Mouse (Mus musculus) hindbrain, embryonic 12.5 days (tissue): ENCODE results near the gene Ptpre. TPM values are rescaled to one million over a fixed set of nuclear protein-coding genes. Genes with fewer than 3 reads are reported as not detected.
"Not testable (repeated sequence)": the region's sequence is repeated elsewhere in the genome, so short reads cannot be mapped to it uniquely, and the experiment has no call there.

Experiments used
- ATAC-seq: fragments of 200-750 bp; cut with Nextera tagmentation; 2 replicates; pipeline ENCODE4 v1.8.0; 2017; ENCODE audit warnings: moderate TSS enrichment; ENCODE audit not compliant: low FRiP score
- H3K27ac ChIP-seq: fragments of 300-500 bp; sonication (generic); 2 replicates; pipeline ENCODE4 v1.5.1; 2016; ENCODE audit warnings: mild to moderate bottlenecking
- H3K27me3 ChIP-seq: fragments of 300-500 bp; sonication (generic); 2 replicates; pipeline ENCODE4 v1.6.1; 2016; ENCODE audit warnings: mild to moderate bottlenecking
- H3K36me3 ChIP-seq: fragments of 300-500 bp; sonication (generic); 2 replicates; pipeline ENCODE4 v1.6.1; 2016; ENCODE audit warnings: mild to moderate bottlenecking
- H3K4me1 ChIP-seq: fragments of 300-500 bp; sonication (generic); 2 replicates; pipeline ENCODE4 v1.6.1; 2016
- H3K4me2 ChIP-seq: fragments of 300-500 bp; sonication (generic); replicated peaks from 2 replicates; pipeline ENCODE4 v1.6.1; 2016; ENCODE audit warnings: mild to moderate bottlenecking
- H3K4me3 ChIP-seq: fragments of 300-500 bp; sonication (generic); 2 replicates; pipeline ENCODE4 v1.5.1; 2016; ENCODE audit warnings: mild to moderate bottlenecking
- H3K9ac ChIP-seq: fragments of 300-500 bp; sonication (generic); 2 replicates; pipeline ENCODE4 v1.6.1; 2016; ENCODE audit warnings: mild to moderate bottlenecking, moderate library complexity
- H3K9me3 ChIP-seq: fragments of 300-500 bp; sonication (generic); replicated peaks from 2 replicates; pipeline ENCODE4 v1.6.1; 2016; ENCODE audit warnings: mild to moderate bottlenecking
- WGBS: fragments of 180-500 bp; shearing (Covaris S2); methylation state at CpG from one replicate; pipeline ENCODE4 v1.1.7; 2016; 5-methylcytosine and 5-hydroxymethylcytosine counted together
- polyA plus RNA-seq: library from polyadenylated mRNA; unstranded; fragments of >200 nt; fragmentation: Nextera tagmentation; extraction: Ambion mirVana; gene quantifications from 2 replicates; pipeline ENCODE4 v1.2.1, GENCODE M21; 2016

Gene Ptpre
- polyA plus RNA-seq, 1 experiment from 2014 or later, result 2.5 TPM

DNA sequence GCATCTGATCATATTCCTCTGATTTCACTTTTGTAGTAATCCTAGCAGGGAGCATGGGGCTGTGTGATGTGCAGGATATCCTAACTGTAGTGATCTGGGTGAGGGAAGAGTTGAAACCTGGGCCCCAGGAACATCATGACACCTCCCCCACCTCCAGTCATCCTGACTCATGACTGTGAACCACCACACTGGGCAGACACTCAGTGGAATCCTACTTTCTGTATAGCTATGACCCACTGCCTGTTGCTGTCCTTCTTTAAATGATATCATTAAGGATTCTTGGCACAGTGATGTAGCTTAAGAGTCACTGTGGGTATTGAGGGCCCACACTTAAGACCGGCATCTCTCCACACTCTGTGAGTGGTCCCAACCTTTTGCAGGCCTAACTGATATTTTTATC, 30.3 kb downstream of the Ptpre start:
- Histone ChIP-seq H3K4me2 (no peak overlapping the region), H3K4me1 (peaks cover 3% of the 10 kb centered on the region; the same call in 1 of the 2 replicates), H3K9me3 (no peaks in the 10 kb centered on the region), H3K9ac (no peak overlapping the region), H3K27ac (no peak overlapping the region), H3K36me3 (no peaks in the 10 kb centered on the region), H3K4me3 (no peak overlapping the region), H3K27me3 (no peaks in the 10 kb centered on the region)
- WGBS, result 84% methylated on average over 1 of the region's 1 CpGs
- no peak for ATAC-seq

DNA sequence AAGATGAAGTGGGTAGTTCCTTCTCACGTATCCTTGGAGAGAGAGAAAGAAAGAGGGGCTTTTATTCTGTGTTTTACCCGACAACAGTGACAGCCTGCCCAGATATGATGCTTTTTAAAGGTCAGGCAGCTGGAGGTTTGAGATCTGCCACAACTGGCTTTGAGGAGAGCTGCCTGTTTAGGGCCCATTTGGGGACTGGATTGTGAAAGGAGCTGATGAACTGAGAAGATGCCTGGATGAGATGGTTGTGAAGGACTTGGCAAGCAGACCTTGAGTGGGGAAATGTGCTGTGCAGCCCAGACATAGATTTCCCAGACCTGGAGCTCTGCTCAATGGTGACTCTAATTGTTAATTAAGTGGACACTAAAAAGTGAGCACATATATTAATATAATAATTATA, 31.3 kb downstream of the Ptpre start:
- Histone ChIP-seq H3K4me1 (peaks cover 3% of the 10 kb centered on the region; the same call in 1 of the 2 replicates), H3K27ac (no peak overlapping the region), H3K9me3 (no peaks in the 10 kb centered on the region), H3K4me3 (no peak overlapping the region), H3K36me3 (no peaks in the 10 kb centered on the region), H3K27me3 (no peaks in the 10 kb centered on the region), H3K4me2 (no peak overlapping the region), H3K9ac (no peak overlapping the region)
- WGBS, result 61% methylated on average over 2 of the region's 2 CpGs
- no peak for ATAC-seq

DNA sequence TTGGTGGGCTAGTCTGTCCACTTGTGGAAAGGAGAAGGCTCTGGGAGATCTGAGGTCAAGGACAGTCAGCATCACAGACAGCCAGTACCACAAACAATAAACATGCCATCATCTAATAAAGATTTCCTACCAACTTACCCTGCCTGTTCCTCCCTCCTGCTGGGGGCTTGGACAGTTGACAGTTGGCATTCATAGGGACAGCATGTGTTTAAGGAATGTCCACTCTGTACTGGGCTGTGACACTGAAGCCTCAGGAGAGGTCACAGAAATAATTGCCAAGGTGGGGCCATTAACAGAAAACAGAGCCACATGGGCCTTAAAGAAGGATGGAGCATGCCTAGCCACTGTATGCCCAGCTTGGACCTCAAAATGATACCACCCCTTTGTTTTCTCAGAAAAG, 34.1 kb downstream of the Ptpre start:
- Histone ChIP-seq H3K4me1 (no peaks in the 10 kb centered on the region), H3K9me3 (no peaks in the 10 kb centered on the region), H3K27ac (no peak overlapping the region), H3K4me2 (no peak overlapping the region), H3K27me3 (no peaks in the 10 kb centered on the region), H3K36me3 (no peaks in the 10 kb centered on the region), H3K9ac (no peak overlapping the region), H3K4me3 (no peak overlapping the region)
- no peak for ATAC-seq

DNA sequence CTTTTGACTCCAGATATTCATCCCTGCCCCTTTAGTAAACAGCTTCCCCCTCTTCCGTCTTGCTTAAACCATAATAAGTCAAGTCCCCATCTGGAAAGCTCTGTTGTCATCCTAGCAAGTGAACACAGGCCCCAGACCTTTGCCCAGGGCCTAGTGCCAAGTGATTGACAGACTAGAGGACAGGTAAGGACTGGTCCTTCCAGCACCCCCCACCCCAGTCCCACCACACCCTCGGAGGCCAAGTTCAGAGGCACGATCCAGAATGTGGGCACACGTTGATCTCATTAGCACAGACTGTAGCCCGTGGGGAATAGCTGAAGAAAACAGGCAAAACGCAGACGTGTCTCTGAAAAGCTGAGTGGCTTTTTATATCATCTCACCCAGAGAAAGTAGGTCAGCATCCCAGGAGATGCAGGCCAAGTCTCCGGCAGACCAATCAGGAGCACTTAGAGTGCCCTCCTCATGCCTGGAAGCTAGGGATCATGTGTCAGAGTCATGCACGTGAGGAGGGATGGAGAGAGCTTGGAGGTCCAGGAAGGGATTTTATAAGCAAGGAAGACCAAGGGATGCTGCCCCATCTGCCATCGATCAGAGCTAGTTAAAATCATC, 34.8 kb downstream of the Ptpre start:
- no peak overlapping the region for H3K27ac ChIP-seq

DNA sequence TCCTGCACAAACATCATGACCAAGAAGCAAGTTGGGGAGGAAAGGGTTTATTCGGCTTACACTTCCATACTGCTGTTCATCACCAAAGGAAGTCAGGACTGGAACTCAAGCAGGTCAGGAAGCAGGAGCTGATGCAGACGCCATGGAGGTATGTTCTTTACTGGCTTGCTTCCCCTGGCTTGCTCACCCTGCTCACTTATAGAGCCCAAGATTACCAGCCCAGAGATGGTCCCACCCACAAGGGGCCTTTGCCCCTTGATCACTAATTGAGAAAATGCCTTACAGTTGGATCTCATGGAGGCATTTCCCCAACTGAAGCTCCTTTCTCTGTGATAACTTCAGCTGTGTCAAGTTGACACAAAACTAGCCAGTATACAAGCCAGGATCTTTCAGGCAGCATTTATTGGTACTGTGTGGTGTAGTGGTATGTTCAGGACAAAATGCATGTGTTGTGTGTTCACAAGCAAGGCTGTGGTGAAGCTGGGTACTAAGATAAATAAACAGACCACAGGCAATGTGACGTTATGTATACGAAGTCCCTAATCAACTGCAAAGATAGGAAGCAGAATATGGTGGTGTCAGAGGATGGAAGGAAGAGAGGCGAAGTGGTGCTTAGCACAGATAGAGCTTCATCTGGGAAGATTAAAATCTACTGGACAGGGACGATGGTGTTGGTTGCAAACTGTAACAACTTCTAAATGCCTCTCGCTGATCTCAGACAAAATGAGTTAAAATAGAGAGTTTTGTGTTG, 38.2 kb downstream of the Ptpre start:
- not testable (repeated sequence) for H3K4me3 ChIP-seq, H3K9me3 ChIP-seq, H3K9ac ChIP-seq, ATAC-seq, H3K27ac ChIP-seq, H3K36me3 ChIP-seq, H3K4me2 ChIP-seq, H3K27me3 ChIP-seq, H3K4me1 ChIP-seq
- WGBS, result 81% methylated on average over 7 of the region's 7 CpGs

More for the DNA sequence above, 34.8 kb downstream of the Ptpre start:
- no peaks in the 10 kb centered on the region for H3K4me1 ChIP-seq
- no peaks in the 10 kb centered on the region for H3K27me3 ChIP-seq
- no peaks in the 10 kb centered on the region for H3K9me3 ChIP-seq
- H3K9ac ChIP-seq, result no peak overlapping the region
- H3K4me3 ChIP-seq, result no peak overlapping the region
- H3K36me3 ChIP-seq, result no peaks in the 10 kb centered on the region
- H3K4me2 ChIP-seq, result no peak overlapping the region
- no peak for ATAC-seq
- 50% methylated on average over 10 of the region's 10 CpGs for WGBS

DNA sequence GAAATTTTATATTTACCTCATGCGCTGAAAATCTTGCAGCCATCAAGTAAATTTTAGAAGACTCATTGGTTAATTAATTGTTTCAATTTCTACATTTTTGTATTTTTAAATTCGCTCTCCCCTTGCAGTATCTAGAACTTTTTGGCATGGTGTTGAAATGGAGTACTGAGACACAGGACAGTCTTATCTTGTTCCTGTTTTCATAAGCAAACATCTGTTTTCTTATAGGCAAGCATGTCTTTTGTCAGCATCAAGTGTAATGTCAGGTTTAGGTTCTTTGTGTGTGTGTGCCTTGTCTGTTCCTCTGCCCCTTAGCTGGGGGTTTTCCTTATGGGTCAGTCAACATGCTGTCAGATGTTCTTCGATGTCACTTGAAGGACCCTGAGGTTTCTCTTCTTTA, 39.0 kb downstream of the Ptpre start:
- no peak for ATAC-seq
- H3K27me3 ChIP-seq, result no peaks in the 10 kb centered on the region
- no peaks in the 10 kb centered on the region for H3K4me1 ChIP-seq
- no peak overlapping the region for H3K27ac ChIP-seq
- WGBS, result 89% methylated on average over 3 of the region's 3 CpGs
- no peak overlapping the region for H3K4me3 ChIP-seq
- H3K36me3 ChIP-seq, result no peaks in the 10 kb centered on the region
- H3K9ac ChIP-seq, result no peak overlapping the region
- no peaks in the 10 kb centered on the region for H3K9me3 ChIP-seq
- no peak overlapping the region for H3K4me2 ChIP-seq

DNA sequence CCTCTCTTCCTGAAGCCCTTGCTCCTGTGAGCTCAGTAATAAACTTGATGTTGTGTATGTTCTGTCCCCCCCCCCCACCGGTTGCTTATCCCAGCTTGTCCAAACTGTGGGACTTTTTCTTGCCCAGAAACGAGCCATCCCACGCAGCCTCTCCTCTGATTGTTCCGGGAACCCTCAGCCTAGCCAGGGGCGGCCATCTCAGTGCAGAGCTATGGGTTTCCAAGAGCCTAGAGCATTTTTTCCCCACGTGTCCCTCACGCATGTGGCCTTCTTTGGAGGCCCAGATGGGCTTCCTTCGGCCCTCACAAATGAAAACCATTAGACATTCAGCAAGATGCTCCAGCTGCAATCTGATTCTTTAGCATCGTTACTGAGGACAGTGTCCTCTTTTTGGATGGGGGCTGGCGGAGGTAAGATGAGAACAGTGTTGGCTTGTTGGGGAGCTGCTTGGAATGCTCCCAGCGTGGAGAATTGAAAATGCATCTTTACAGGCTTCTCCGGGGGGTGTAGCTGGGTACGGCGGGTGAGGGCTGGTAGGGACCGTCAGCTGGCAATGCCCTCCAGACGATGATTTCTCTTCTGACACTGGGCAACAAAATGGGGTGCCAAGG, 41.5 kb downstream of the Ptpre start:
- no peak overlapping the region for H3K4me3 ChIP-seq
- ATAC-seq, result no peak
- H3K27me3 ChIP-seq, result no peaks in the 10 kb centered on the region
- no peaks in the 10 kb centered on the region for H3K36me3 ChIP-seq
- no peaks in the 10 kb centered on the region for H3K9me3 ChIP-seq
- H3K27ac ChIP-seq, result no peak overlapping the region
- no peak overlapping the region for H3K9ac ChIP-seq
- WGBS, result 80% methylated on average over 16 of the region's 16 CpGs
- H3K4me2 ChIP-seq, result no peak overlapping the region
- no peaks in the 10 kb centered on the region for H3K4me1 ChIP-seq

DNA sequence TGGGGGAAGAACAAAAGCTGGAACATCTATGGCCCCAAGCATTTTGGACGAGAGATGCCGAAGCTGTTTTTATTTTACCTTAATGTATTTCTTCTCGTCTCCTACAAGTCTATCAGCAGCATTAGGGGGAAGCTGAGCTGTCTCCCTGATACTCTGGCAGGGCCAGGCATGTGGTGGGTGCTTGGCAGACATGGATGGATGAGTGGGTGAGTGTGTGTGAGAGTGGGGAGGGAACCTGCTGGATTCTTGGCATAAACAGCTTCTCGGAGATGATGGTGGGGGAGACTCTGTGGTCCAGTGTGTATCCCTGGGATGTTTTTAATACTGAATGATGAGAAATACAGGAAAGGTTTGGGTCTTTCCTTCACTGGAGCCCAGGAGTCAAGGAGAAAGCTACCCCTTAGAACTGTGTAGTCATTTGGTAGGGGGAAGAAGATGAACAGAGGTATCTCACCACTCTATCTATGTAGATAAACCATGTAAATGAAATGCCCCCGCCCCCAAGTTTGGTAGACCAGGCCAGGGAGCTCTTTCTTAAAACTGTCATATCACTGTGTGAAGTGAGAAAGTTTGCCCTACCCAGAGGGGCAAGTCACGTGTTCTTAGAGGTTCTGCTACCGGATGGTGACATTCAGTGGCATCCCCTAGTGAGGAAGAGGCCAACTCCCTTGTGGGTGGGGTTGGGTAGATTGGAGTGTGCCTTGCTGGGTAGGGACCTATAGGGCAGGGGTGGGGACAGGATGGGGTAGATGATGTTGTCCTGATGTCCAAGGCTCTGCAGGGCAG, 43.2 kb downstream of the Ptpre start:
- H3K36me3 ChIP-seq, result no peaks in the 10 kb centered on the region
- H3K27me3 ChIP-seq, result no peaks in the 10 kb centered on the region
- no peak overlapping the region for H3K27ac ChIP-seq
- H3K9ac ChIP-seq, result no peak overlapping the region
- H3K4me1 ChIP-seq, result no peaks in the 10 kb centered on the region
- no peak overlapping the region for H3K4me3 ChIP-seq
- no peaks in the 10 kb centered on the region for H3K9me3 ChIP-seq
- no peak for ATAC-seq
- H3K4me2 ChIP-seq, result no peak overlapping the region
- WGBS, result 86% methylated on average over 7 of the region's 7 CpGs

DNA sequence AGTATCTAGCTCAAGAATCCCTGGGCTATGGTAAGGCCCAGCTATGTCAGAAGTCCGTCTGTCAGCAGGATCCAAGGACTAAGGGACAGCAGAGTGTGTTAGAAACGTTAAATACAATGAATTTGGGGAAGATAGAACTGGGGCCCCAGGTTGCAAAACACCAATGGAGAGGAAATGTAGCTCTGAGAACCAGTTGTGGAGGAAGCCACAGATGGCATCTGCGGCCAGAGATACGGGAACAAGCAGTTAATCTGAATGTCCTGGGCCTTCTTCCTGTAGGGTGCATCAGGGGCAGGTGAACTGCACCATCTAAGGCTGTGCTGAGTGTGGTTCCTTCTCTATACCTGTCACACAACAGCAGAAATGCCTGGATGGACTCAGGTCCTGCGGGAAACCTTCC, 43.8 kb downstream of the Ptpre start:
- Histone ChIP-seq H3K27me3 (no peaks in the 10 kb centered on the region), H3K36me3 (no peaks in the 10 kb centered on the region), H3K9ac (no peak overlapping the region), H3K4me3 (no peak overlapping the region), H3K4me2 (no peak overlapping the region), H3K9me3 (no peaks in the 10 kb centered on the region), H3K27ac (no peak overlapping the region), H3K4me1 (no peaks in the 10 kb centered on the region)
- 74% methylated on average over 5 of the region's 5 CpGs for whole genome bisulfite sequencing
- no peak for ATAC-seq

DNA sequence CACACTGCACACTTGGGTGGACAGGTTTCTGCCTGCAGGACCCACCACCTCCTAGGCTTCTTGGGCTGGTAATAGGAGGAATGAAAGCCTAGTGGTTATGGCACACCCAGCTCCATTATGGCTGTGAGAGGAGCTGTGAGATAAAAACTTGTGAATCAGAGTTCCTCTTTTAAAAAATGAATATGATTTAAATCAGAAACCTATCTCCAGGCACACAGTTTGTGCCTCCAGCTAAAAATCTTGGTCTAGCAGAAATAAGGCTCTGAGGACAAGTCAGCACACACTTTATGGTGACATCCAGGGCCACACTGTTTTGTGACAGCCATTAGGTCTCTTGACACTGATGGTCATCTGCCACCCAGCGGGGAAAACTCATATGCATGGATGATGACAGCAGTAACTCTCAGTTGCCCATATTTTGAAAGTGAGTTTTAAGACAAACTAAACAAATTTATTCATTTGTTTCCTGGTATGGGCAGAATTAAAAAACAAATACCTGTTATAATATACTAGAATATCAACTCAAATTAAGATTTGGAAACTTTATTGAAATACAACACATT, 47.9 kb downstream of the Ptpre start:
- no peaks in the 10 kb centered on the region for H3K27me3 ChIP-seq
- ATAC-seq, result no peak
- no peak overlapping the region for H3K4me2 ChIP-seq
- H3K9ac ChIP-seq, result no peak overlapping the region
- H3K36me3 ChIP-seq, result no peaks in the 10 kb centered on the region
- H3K9me3 ChIP-seq, result no peaks in the 10 kb centered on the region
- no peak overlapping the region for H3K4me3 ChIP-seq
- 88% methylated on average over 1 of the region's 1 CpGs for WGBS
- H3K4me1 ChIP-seq, result peaks cover 12% of the 10 kb centered on the region
- no peak overlapping the region for H3K27ac ChIP-seq

DNA sequence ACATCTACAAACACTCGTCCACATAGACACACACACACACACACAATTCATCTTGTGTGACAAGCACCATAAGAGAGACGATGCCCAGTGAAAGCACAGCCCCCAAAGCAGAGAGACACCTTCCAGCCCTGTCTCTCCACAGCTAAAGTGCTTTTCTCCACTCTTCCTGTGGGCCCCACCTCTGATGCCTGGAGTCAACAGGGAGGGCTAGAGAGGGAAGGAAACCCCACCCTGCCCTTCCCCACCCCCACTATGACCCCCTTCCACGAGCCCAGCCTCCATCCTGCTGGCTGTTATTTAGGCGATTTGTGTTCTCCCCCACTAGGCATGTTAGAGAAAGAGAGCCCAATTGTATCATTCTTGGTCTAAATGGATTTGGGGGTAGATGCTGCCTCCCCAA, 49.1 kb downstream of the Ptpre start:
- H3K9me3 ChIP-seq, result no peaks in the 10 kb centered on the region
- no peak overlapping the region for H3K4me3 ChIP-seq
- peak overlapping the region; percentile 48 for H3K27ac ChIP-seq
- peaks cover 12% of the 10 kb centered on the region for H3K4me1 ChIP-seq
- H3K27me3 ChIP-seq, result no peaks in the 10 kb centered on the region
- H3K9ac ChIP-seq, result no peak overlapping the region
- no peaks in the 10 kb centered on the region for H3K36me3 ChIP-seq
- no peak for ATAC-seq
- H3K4me2 ChIP-seq, result no peak overlapping the region
- 39% methylated on average over 4 of the region's 4 CpGs for WGBS
